Mouse (Mus musculus) WW6 (cell line): ENCODE results near the gene Gm10668.
"Not testable (repeated sequence)": the region's sequence is repeated elsewhere in the genome, so short reads cannot be mapped to it uniquely, and the experiment has no call there.

Experiments used
- DNase-seq: peaks from one replicate; pipeline ENCODE4 v3.0.0-alpha.2; 2013; ENCODE audit warnings: low read depth, low spot score

Gene Gm10668

DNA sequence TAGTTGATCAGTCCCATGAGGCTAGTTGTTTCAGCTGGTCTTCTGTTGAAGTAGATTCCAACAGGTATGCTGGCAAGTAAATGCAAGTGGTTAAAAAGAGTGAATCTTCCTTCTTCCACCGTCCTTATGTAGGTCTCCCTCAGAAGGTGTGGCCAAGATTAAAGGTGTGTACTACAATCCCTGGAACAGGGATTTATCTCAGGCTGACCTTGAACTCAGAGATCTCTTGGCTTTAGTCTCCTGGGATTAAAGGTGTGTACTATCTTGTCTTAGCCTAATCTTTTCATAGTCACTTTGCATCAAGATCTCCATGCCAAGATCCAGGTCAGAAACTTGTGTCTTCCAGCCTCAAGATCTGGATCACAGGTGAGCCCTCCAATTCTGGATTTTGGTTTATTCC is at the start of gene Gm10668:
Gm10668 (minus strand) TSS at position 101 of the 400 bp plus-strand sequence.
- DNase-seq, result not testable (repeated sequence)

- DNase-seq, result not testable (repeated sequence)
Measured at GRCm38 (mm10) chr7:20770885-20771284, 40.5 kb upstream of the Gm10668 start, which contains the start of gene Vmn1r112. Vmn1r112 (plus strand) TSS chr7:20771185.

- not testable (repeated sequence) for DNase-seq
Measured at GRCm38 (mm10) chr7:20703116-20703515, 27.3 kb downstream of the Gm10668 start, which contains the start of gene Vmn1r111. Vmn1r111 (minus strand) TSS chr7:20703216.
